Mouse (Mus musculus) G1E (cell line): Measurements from ENCODE around the gene Gm28778. TPM values are rescaled to one million over a fixed set of nuclear protein-coding genes. Genes with fewer than 3 reads are reported as not detected.
"Not testable (repeated sequence)": the region's sequence is repeated elsewhere in the genome, so short reads cannot be mapped to it uniquely, and the experiment has no call there.

Experiments used
- ATAC-seq: 2 replicates; pipeline ENCODE4 v1.8.0; 2016; ENCODE audit warnings: mild to moderate bottlenecking; ENCODE audit not compliant: insufficient number of reproducible peaks, poor library complexity, low FRiP score, severe bottlenecking; ENCODE audit errors: extremely low read depth
- DNase-seq: peaks from one replicate; pipeline ENCODE4 v3.0.0; 2012; ENCODE audit warnings: low spot score
- H3K27me3 ChIP-seq: 2 replicates; pipeline ENCODE4 v1.6.1; 2012; ENCODE audit warnings: mild to moderate bottlenecking, low read length, inconsistent platforms; ENCODE audit not compliant: insufficient read depth
- H3K36me3 ChIP-seq: replicated peaks from 2 replicates; pipeline ENCODE3; 2012; ENCODE audit warnings: mild to moderate bottlenecking, inconsistent platforms
- H3K4me1 ChIP-seq: 2 replicates; pipeline ENCODE4 v1.6.1; 2012; ENCODE audit warnings: low read depth, low read length, inconsistent platforms, mixed read lengths; ENCODE audit not compliant: insufficient read depth
- H3K4me3 ChIP-seq: 2 replicates; pipeline ENCODE4 v1.5.1; 2012; ENCODE audit warnings: low read depth, mild to moderate bottlenecking, inconsistent platforms, low read length, moderate library complexity, mixed read lengths
- H3K9me3 ChIP-seq: replicated peaks from 2 replicates; pipeline ENCODE4 v1.6.1; 2012; ENCODE audit warnings: inconsistent platforms
- CTCF ChIP-seq: IDR thresholded peaks from 2 replicates; pipeline ENCODE4 v1.5.1; 2012; ENCODE audit warnings: low read depth, low read length, inconsistent platforms, mixed read lengths
- GATA1 ChIP-seq: IDR thresholded peaks from 2 replicates; pipeline ENCODE4 v1.6.1; 2012; ENCODE audit warnings: borderline replicate concordance, low read length, inconsistent platforms, mixed read lengths
- GATA2 ChIP-seq: IDR thresholded peaks from 2 replicates; pipeline ENCODE4 v1.6.1; 2012; ENCODE audit warnings: low read depth, low read length, inconsistent platforms, borderline replicate concordance
- POLR2AphosphoS5 ChIP-seq: IDR thresholded peaks from 2 replicates; pipeline ENCODE4 v1.6.1; 2012; ENCODE audit warnings: low read depth, low read length, inconsistent platforms; ENCODE audit not compliant: insufficient replicate concordance
- TAL1 ChIP-seq: conservative IDR thresholded peaks from 2 replicates; pipeline ENCODE4 v1.6.1; 2012; ENCODE audit warnings: low read depth, low read length, inconsistent platforms, mixed read lengths
- polyA plus RNA-seq: library from polyadenylated mRNA; stranded (reverse); fragments of >175 nt; gene quantifications from 2 replicates; pipeline ENCODE4 v1.2.3, GENCODE M21; 2012
- total RNA-seq, 2 experiments: library from RNA; stranded (forward) in 1 of 2; stranded (reverse) in 1 of 2; fragments of 200-1000 nt in 1 of 2; fragments of >200 nt in 1 of 2; fragmentation: Nextera tagmentation in 1 of 2; gene quantifications; 2 replicates each; pipeline ENCODE4 v1.2.3; 2014 to 2017

Gene Gm28778
- total RNA-seq (2014; fragmentation: Nextera tagmentation) = 7.2 TPM in 1 of 2 replicates, not detected in the other
- total RNA-seq (2017) = 3.4 TPM in 1 of 2 replicates, not detected in the other
- polyA plus RNA-seq = not detected in 2 replicates

GRCm38 (mm10) chr1:53296581-53297383, at the start of gene Gm28778, which contains the start of the genes Pms1 and Ormdl1:
Gm28778 (plus strand) TSS chr1:53297111.
Pms1 (minus strand) TSS chr1:53297018.
Ormdl1 (plus strand) TSS chr1:53297095.
- ATAC-seq (peak; percentile 99), DNase-seq (peak; percentile 100)
- TF ChIP-seq GATA1 = no peak
- TF ChIP-seq CTCF = no peak
- no peak for TF ChIP-seq GATA2
- no peak for TF ChIP-seq POLR2AphosphoS5
- TF ChIP-seq TAL1 = no peak
- H3K4me1 ChIP-seq = peaks cover 37% of the 10 kb centered on the region
- H3K9me3 ChIP-seq = no peaks in the 10 kb centered on the region
- H3K36me3 ChIP-seq = peaks cover 55% of the 10 kb centered on the region
- H3K27me3 ChIP-seq = no peaks in the 10 kb centered on the region
- H3K4me3 ChIP-seq = peak within 1 kb of the TSS; percentile 87

GRCm38 (mm10) chr1:53264958-53265612, 31.8 kb upstream of the Gm28778 start:
- H3K9me3 ChIP-seq = peaks cover 10% of the 10 kb centered on the region
- not testable (repeated sequence) for DNase-seq, H3K4me1 ChIP-seq, H3K4me3 ChIP-seq, H3K27me3 ChIP-seq, ATAC-seq
- H3K36me3 ChIP-seq = peaks cover 30% of the 10 kb centered on the region

GRCm38 (mm10) chr1:53269901-53270300, 27.0 kb upstream of the Gm28778 start:
- no peak for ATAC-seq
- DNase-seq = no peak
- Histone ChIP-seq H3K4me3 (no peak overlapping the region), H3K4me1 (no peaks in the 10 kb centered on the region; the same call in 1 of the 2 replicates), H3K27me3 (no peaks in the 10 kb centered on the region), H3K9me3 (peaks cover 4% of the 10 kb centered on the region), H3K36me3 (peaks cover 53% of the 10 kb centered on the region)
- TF ChIP-seq GATA2 (no peak), TAL1 (no peak)

- no peaks in the 10 kb centered on the region for H3K9me3 ChIP-seq
- peaks cover 52% of the 10 kb centered on the region for H3K36me3 ChIP-seq
- no peak overlapping the region for H3K4me3 ChIP-seq
- TF ChIP-seq GATA1 (no peak), CTCF (no peak), GATA2 (no peak), POLR2AphosphoS5 (no peak), TAL1 (no peak)
- H3K27me3 ChIP-seq = no peaks in the 10 kb centered on the region
- DNase-seq (no peak), ATAC-seq (peak; percentile 34; the same call in 1 of the 2 replicates)
- no peaks in the 10 kb centered on the region; the same call in 1 of the 2 replicates for H3K4me1 ChIP-seq
These were observed 24.3 kb upstream of the Gm28778 start for GRCm38 (mm10) chr1:53272646-53273045.

- ATAC-seq (no peak), DNase-seq (no peak)
- H3K9me3 ChIP-seq = peaks cover 3% of the 10 kb centered on the region; the same call in 1 of the 2 replicates
- H3K4me1 ChIP-seq = peaks cover 14% of the 10 kb centered on the region
- H3K4me3 ChIP-seq = no peak overlapping the region
- peaks cover 49% of the 10 kb centered on the region for H3K36me3 ChIP-seq
- TF ChIP-seq CTCF (no peak), POLR2AphosphoS5 (no peak), GATA2 (no peak), GATA1 (no peak), TAL1 (no peak)
- H3K27me3 ChIP-seq = no peaks in the 10 kb centered on the region
These were observed 5.7 kb upstream of the Gm28778 start for GRCm38 (mm10) chr1:53291197-53291596.

- DNase-seq (no peak), ATAC-seq (no peak)
- H3K4me3 ChIP-seq = no peak overlapping the region
- H3K9me3 ChIP-seq = no peaks in the 10 kb centered on the region
- peaks cover 62% of the 10 kb centered on the region for H3K36me3 ChIP-seq
- H3K27me3 ChIP-seq = no peaks in the 10 kb centered on the region
- peaks cover 33% of the 10 kb centered on the region for H3K4me1 ChIP-seq
- no peak for TF ChIP-seq TAL1
- TF ChIP-seq POLR2AphosphoS5 = no peak
- no peak for TF ChIP-seq GATA1
- TF ChIP-seq GATA2 = no peak
These were observed 3.6 kb downstream of the Gm28778 start for GRCm38 (mm10) chr1:53300506-53300905.
